Mouse (Mus musculus) midbrain, embryonic 16.5 days (tissue): ENCODE data around the gene Zfp334. TPM values are rescaled to one million over a fixed set of nuclear protein-coding genes. Genes with fewer than 3 reads are reported as not detected.

ENCODE experiments used
- ATAC-seq: fragments of 200-750 bp; cut with Nextera tagmentation; 2 replicates; pipeline ENCODE4 v1.8.0; 2017; ENCODE audit warnings: moderate TSS enrichment
- H3K27ac ChIP-seq: fragments of 300-500 bp; sonication (generic); 2 replicates; pipeline ENCODE4 v1.5.1; 2014; ENCODE audit warnings: mild to moderate bottlenecking, low read length, mixed read lengths
- H3K27me3 ChIP-seq: fragments of 300-500 bp; sonication (generic); 2 replicates; pipeline ENCODE4 v1.6.1; 2014; ENCODE audit warnings: low read depth, low read length, mixed read lengths; ENCODE audit not compliant: control insufficient read depth, insufficient read depth
- H3K36me3 ChIP-seq: fragments of 300-500 bp; sonication (generic); 2 replicates; pipeline ENCODE4 v1.6.1; 2014; ENCODE audit warnings: mild to moderate bottlenecking, low read length, moderate library complexity, mixed read lengths; ENCODE audit not compliant: control insufficient read depth, insufficient read depth
- H3K4me1 ChIP-seq: fragments of 300-500 bp; sonication (generic); 2 replicates; pipeline ENCODE4 v1.6.1; 2014; ENCODE audit warnings: mild to moderate bottlenecking, low read length, mixed read lengths; ENCODE audit not compliant: control insufficient read depth, insufficient read depth
- H3K4me2 ChIP-seq: fragments of 300-500 bp; sonication (generic); 2 replicates; pipeline ENCODE4 v1.6.1; 2014; ENCODE audit warnings: mild to moderate bottlenecking, low read length, mixed read lengths
- H3K4me3 ChIP-seq: fragments of 300-500 bp; sonication (generic); 2 replicates; pipeline ENCODE4 v1.5.1; 2014; ENCODE audit warnings: low read depth, mild to moderate bottlenecking, low read length, moderate library complexity, mixed read lengths
- H3K9ac ChIP-seq: fragments of 300-500 bp; sonication (generic); 2 replicates; pipeline ENCODE4 v1.6.1; 2014; ENCODE audit warnings: low read depth, low read length, mixed read lengths
- H3K9me3 ChIP-seq: fragments of 300-500 bp; sonication (generic); replicated peaks from 2 replicates; pipeline ENCODE4 v1.6.1; 2014; ENCODE audit warnings: mild to moderate bottlenecking, low read length, mixed read lengths; ENCODE audit not compliant: control insufficient read depth, poor library complexity, severe bottlenecking
- WGBS: fragments of 180-500 bp; shearing (Covaris S2); extraction: QIAGEN DNeasy Blood & Tissue Kit; methylation state at CpG from one replicate; pipeline ENCODE4 v1.1.7; 2014; 5-methylcytosine and 5-hydroxymethylcytosine counted together
- polyA plus RNA-seq: library from polyadenylated mRNA; unstranded; fragments of >200 nt; fragmentation: Nextera tagmentation; extraction: Ambion mirVana; gene quantifications from 2 replicates; pipeline ENCODE4 v1.2.1, GENCODE M21; 2015

Zfp334 gene
- polyA plus RNA-seq, 1 experiment from 2014 or later = 9.5 TPM

DNA sequence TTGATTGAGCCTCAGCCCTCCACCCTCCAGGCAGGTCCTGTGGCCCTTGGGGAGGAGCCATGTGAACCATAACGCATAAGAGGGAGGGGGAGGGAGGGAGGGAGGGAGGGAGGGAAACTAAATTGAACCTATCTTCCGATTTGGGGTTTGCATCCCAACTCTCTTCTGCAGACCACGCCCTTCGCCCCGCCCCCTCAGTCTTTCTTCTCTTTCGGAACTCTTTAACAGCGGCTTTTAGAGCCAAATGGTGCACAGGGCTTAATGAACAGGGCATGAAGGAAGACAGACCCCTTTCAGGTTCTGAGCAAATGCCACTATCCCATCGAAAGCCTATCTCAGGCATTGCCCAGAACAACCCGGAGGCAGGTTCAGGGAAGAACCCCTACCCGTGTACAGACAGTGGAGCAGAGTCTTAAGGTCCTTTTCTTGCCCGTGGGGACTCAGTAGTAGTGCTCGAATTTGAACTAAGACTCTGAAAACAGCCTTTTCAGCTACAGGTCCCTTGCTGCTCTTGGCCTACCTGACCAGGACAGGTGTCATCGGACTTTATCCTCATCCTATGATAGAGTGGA is 20.1 kb downstream of the Zfp334 start:
- Histone ChIP-seq H3K27me3 (no peaks in the 10 kb centered on the region), H3K4me2 (peak overlapping the region; percentile 67), H3K4me3 (peak overlapping the region; percentile 59), H3K4me1 (peaks cover 13% of the 10 kb centered on the region), H3K9ac (peak overlapping the region; percentile 86), H3K27ac (peak overlapping the region; percentile 83), H3K9me3 (no peaks in the 10 kb centered on the region), H3K36me3 (no peaks in the 10 kb centered on the region)
- peak; percentile 40; the same call in 1 of the 2 replicates for ATAC-seq
- WGBS = under 1% methylated on average over 13 of the region's 13 CpGs

DNA sequence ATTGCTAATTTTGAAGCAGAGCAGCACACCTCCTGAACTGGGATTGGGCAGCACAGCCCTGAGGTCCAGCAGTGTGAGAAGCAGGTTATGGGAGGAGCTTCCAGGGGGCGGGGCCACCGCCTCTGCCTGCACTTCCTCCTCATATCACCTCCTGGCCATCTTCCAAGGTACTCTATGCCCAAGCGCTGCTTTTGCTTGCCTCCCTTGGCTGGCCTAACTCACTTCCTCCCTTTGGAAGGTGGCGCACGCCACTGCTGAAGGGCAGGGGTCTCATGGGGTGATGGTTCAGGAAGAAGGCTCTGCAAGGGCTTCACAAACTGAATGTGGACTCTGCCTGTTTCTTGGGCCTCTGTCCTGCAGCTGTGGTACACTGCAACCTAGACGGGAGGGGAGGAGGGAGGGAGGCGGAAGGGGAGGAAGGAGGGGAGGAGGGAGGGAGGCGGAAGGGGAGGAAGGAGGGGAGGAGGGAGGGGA is 21.0 kb downstream of the Zfp334 start:
- Histone ChIP-seq H3K9me3 (no peaks in the 10 kb centered on the region), H3K4me1 (peaks cover 13% of the 10 kb centered on the region), H3K27me3 (no peaks in the 10 kb centered on the region), H3K27ac (no peak overlapping the region), H3K9ac (peak overlapping the region; percentile 33), H3K36me3 (no peaks in the 10 kb centered on the region), H3K4me3 (no peak overlapping the region), H3K4me2 (peak overlapping the region; percentile 67)
- ATAC-seq = no peak
- WGBS = 12% methylated on average over 5 of the region's 8 CpGs

DNA sequence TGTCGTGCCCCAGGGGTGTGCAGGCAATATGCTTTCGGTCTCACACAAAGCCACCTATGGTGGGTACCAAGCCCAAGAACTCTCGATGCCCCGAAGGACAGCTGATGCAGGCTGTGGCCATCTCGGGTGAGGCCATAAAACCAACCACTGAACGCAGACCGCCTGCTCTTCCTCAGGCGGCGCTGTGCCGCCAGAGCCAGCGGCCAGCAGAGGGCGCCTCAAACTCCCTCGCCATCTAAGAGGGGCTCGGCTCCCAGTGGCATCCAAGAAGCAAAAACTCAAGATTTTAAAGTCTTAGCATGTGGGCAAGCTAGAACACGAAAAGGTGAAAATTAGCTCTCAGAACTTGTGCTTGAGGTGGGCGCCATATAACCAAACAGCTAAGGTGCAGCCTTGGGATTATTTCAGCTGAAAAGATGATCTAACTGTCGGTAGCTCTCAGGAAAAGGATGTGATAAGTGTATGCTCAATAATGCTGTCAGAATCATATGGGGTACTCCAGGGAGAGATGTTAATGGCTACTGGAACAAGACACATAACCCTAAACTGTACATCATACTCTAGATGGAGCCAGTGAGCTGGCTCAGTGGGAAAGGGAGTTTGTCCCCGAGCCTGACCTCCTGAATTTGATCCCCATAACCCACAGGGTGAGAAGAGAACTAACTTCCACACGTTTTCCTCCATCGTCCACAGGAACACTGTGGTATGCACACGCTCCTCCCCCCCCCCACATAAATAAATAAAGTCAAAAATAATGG is 23.5 kb downstream of the Zfp334 start:
- Histone ChIP-seq H3K9ac (peak overlapping the region; percentile 4; the same call in 1 of the 2 replicates), H3K4me2 (peak overlapping the region; percentile 23), H3K27ac (no peak overlapping the region), H3K9me3 (no peaks in the 10 kb centered on the region), H3K4me3 (no peak overlapping the region), H3K27me3 (no peaks in the 10 kb centered on the region), H3K4me1 (peaks cover 13% of the 10 kb centered on the region), H3K36me3 (no peaks in the 10 kb centered on the region)
- ATAC-seq = peak; percentile 34; the same call in 1 of the 2 replicates
- WGBS = 13% methylated on average over 21 of the region's 21 CpGs

DNA sequence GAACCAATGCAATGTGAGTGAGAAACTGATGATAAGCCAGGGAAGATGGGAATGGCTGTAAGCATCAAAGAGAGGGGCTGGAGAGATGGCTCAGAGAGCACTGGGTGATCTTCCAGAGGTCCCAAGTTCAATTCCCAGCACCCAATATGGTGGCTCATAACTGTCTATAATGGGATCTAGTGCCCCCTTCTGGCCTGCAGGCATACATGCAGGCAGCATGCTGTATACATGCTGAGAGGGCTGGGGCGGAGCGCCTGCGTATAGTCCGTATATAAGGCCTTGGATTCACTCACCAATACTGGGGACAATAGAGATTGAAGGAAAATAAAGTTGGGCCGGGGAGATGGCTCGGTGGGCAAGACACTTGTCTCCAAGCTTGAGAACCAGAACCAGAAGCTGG is 24.8 kb downstream of the Zfp334 start:
- H3K9me3 ChIP-seq = no peaks in the 10 kb centered on the region
- H3K36me3 ChIP-seq = no peaks in the 10 kb centered on the region
- H3K4me2 ChIP-seq = no peak overlapping the region
- ATAC-seq = no peak
- no peaks in the 10 kb centered on the region for H3K27me3 ChIP-seq
- H3K27ac ChIP-seq = no peak overlapping the region
- WGBS = 91% methylated on average over 6 of the region's 6 CpGs
- H3K4me3 ChIP-seq = no peak overlapping the region
- H3K4me1 ChIP-seq = peaks cover 13% of the 10 kb centered on the region
- H3K9ac ChIP-seq = no peak overlapping the region

DNA sequence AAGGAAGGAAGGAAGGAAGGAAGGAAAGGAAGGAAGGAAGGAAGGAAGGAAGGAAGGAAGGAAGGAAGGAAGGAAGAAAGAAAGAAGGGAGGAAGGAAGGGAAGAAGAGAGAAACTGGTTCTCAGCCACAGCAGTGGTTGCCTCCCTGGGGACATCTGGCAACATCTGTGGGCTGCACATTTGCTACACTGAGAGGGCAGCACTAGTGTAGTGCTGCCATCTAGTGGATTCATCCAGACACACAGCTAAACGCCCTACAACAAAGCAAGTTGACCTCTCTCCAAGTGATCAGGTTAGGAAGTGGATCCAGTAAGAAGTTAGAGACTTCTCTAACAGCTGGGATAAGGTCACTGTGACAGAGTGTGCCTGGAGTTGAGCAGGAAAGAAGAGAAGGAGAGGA is 27.2 kb downstream of the Zfp334 start:
- Histone ChIP-seq H3K4me1 (peaks cover 6% of the 10 kb centered on the region; the same call in 1 of the 2 replicates), H3K9me3 (no peaks in the 10 kb centered on the region), H3K27ac (no peak overlapping the region), H3K4me2 (no peak overlapping the region), H3K36me3 (0 out of 2 replicates have a peak, but pooled peaks cover under 1% of the 10 kb centered on the region), H3K4me3 (no peak overlapping the region), H3K9ac (no peak overlapping the region), H3K27me3 (no peaks in the 10 kb centered on the region)
- WGBS = 0% methylated on average over 1 of the region's 1 CpGs
- peak; percentile 68; the same call in 1 of the 2 replicates for ATAC-seq

DNA sequence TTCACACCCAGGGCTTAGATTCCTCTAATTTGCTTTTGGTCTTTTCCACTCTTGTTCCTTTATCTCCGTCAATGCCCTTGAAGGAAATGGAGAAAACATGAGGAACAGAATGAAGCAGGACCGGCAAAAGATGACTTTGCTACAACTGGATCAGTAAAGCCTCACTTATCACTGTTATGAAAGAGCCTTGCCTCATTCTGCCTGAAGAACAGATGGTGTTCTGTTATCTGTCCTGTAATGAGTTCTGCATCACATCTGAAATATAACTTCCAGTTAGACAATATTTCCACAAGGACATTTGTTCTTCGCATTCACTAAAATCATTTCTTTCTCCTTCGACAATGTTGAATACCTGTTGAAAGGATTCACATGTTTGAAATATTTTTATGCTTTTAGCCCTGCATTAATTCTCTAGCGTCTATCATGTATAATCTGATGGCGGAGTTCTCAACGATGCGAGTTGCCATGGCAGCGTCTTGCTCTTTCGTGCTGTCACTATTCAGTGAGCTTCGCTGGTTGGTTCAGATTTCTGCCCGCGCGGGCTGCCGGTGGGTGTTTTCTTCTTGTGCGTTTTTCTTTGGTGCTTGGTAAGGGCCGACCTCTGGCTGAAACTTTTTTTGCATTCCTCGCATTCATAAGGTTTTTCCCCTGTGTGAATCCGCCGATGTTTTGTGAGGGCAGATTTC is 36.1 kb downstream of the Zfp334 start:
- Histone ChIP-seq H3K4me2 (no peak overlapping the region), H3K9ac (no peak overlapping the region), H3K27ac (no peak overlapping the region), H3K4me3 (no peak overlapping the region), H3K36me3 (peaks cover 22% of the 10 kb centered on the region), H3K9me3 (peaks cover 16% of the 10 kb centered on the region), H3K4me1 (no peaks in the 10 kb centered on the region), H3K27me3 (no peaks in the 10 kb centered on the region)
- no peak for ATAC-seq
- 91% methylated on average over 20 of the region's 20 CpGs for WGBS

DNA sequence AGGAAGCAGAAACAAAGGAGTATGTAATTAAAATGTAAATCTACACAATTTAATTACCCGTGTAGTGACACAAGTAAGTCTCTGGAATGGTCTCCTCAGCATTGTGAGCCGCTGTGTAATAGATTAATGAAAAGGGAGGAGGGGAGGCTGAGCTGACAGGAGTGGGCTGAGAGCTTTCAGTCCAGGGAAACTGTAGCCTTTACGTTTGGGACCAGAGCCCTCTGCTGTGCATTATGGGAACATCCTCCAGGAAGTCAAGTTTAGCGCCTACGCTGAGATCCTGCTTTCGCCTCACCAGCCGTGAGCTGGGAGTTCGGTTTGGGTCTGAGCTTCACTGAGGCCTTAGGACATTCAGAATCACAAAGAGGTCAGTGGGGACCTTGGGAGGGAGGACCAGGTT is 38.6 kb downstream of the Zfp334 start:
- Histone ChIP-seq H3K36me3 (peaks cover 19% of the 10 kb centered on the region), H3K4me3 (no peak overlapping the region), H3K27ac (no peak overlapping the region), H3K27me3 (no peaks in the 10 kb centered on the region), H3K4me2 (no peak overlapping the region; the same call in 1 of the 2 replicates), H3K9ac (no peak overlapping the region; the same call in 1 of the 2 replicates), H3K9me3 (peaks cover 16% of the 10 kb centered on the region), H3K4me1 (no peaks in the 10 kb centered on the region)
- WGBS = 10% methylated on average over 8 of the region's 8 CpGs
- ATAC-seq = peak; percentile 75

DNA sequence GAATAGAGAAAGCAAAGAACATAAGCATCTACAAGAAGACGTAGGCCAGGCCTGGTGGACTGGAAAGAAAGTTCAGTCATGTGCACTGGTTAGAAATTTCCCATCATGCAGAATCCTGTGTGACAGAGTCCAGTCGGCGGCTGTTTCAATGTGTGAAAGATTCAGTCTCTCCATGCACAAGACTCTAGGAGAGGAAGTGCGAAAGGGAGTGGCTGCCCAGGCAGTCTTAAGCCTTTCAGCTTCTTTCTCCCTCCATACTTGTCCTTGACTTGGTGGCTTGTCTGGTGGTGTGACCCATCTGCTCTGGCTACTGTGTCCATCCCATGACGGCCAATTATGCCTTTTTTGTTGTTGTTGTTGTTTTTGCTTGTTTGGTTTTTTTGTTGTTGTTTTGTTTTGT is 41.9 kb downstream of the Zfp334 start:
- no peak for ATAC-seq
- Histone ChIP-seq H3K9me3 (no peaks in the 10 kb centered on the region), H3K4me2 (no peak overlapping the region), H3K27ac (no peak overlapping the region), H3K4me3 (no peak overlapping the region), H3K9ac (no peak overlapping the region), H3K4me1 (no peaks in the 10 kb centered on the region), H3K36me3 (no peaks in the 10 kb centered on the region), H3K27me3 (no peaks in the 10 kb centered on the region)
- 94% methylated on average over 5 of the region's 5 CpGs for WGBS

DNA sequence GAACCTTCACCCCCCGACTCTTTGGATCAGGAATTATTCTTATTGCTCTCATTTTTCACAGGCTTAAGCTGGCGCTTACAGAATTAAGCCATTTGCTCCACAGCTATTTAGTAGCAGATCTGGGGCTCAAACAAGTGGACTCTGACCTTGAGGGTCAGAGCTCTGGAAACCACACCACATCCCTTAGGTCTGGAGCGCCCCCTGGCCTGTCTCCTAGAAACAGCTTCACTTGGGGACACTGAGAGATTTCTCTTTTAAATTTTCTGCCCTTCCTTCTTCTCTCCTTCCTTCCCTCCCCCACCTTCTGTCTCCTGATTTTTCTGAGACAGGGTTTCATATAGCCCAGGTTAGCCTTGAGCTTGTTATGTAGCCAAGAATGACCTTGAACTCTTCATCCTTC is 50.9 kb downstream of the Zfp334 start:
- ATAC-seq = no peak
- no peak overlapping the region for H3K4me2 ChIP-seq
- no peaks in the 10 kb centered on the region for H3K27me3 ChIP-seq
- no peak overlapping the region for H3K9ac ChIP-seq
- no peaks in the 10 kb centered on the region for H3K36me3 ChIP-seq
- H3K9me3 ChIP-seq = no peaks in the 10 kb centered on the region
- no peak overlapping the region for H3K4me3 ChIP-seq
- no peak overlapping the region for H3K27ac ChIP-seq
- WGBS = 10% methylated on average over 3 of the region's 3 CpGs
- no peaks in the 10 kb centered on the region; the same call in 1 of the 2 replicates for H3K4me1 ChIP-seq
